Comparison of ENCODE assay signal across 22 mouse cellular contexts in the genomic region with DNA sequence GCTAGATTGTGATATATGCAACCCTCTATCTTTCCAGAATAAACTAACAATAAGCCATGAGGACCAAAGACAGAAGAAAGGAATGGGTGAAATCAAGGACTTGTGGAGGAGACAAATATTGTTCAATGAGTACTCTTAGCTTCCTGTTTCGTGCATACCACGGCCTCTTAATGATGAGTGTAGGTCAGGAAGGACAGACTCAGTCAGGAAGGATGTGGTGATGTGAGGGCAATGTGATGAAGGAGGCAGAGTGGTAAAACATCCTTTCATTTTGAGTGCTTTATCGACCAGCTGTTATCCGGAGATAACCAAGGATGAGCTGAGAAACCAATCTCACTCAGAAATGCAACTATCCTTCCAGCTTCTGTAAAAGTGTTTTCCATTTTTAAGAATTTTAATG. TPM values are rescaled to one million over a fixed set of nuclear protein-coding genes. Genes with fewer than 3 reads are reported as not detected.
"Had no signal": no experiment of that assay in that cellular context is flagged by ENCODE, and none has a peak within 500 bp of the region (broad histone marks: within the 10 kb centered on the region; RNA-seq: fewer than 3 reads in every experiment).

No protein-coding gene starts in this region.

- DNase-seq: kidney, adult 2 months; kidney, postnatal 25 days; layer of hippocampus, postnatal 36 days; liver; lung, adult 18-20 months; lung, postnatal 10 days; lung, postnatal 36 days; retina, postnatal 1 day; right cerebral cortex, postnatal 25 days; spleen, adult 18-20 months; thymus, postnatal 25 days had no signal

- H3K4me3 ChIP-seq: limb, embryonic 10.5 days; limb, embryonic 13.5 days; liver, embryonic 12.5 days; liver, embryonic 15.5 days; lung, embryonic 15.5 days; midbrain, embryonic 12.5 days; midbrain, embryonic 15.5 days; neural tube, embryonic 13.5 days; stomach, embryonic 15.5 days had no signal

- H3K9me3 ChIP-seq: limb, embryonic 10.5 days; limb, embryonic 13.5 days; liver, embryonic 12.5 days; liver, embryonic 15.5 days; lung, embryonic 15.5 days; midbrain, embryonic 12.5 days; midbrain, embryonic 15.5 days; neural tube, embryonic 13.5 days; stomach, embryonic 15.5 days had no signal

- H3K4me1 ChIP-seq: limb, embryonic 10.5 days; limb, embryonic 13.5 days; liver, embryonic 12.5 days; liver, embryonic 15.5 days; lung, embryonic 15.5 days; midbrain, embryonic 12.5 days; midbrain, embryonic 15.5 days; neural tube, embryonic 13.5 days; stomach, embryonic 15.5 days had no signal

- ATAC-seq: liver, embryonic 12.5 days; midbrain, embryonic 15.5 days had no signal

- H3K36me3 ChIP-seq: limb, embryonic 10.5 days; limb, embryonic 13.5 days; liver, embryonic 12.5 days; liver, embryonic 15.5 days; lung, embryonic 15.5 days; midbrain, embryonic 12.5 days; midbrain, embryonic 15.5 days; neural tube, embryonic 13.5 days; stomach, embryonic 15.5 days had no signal

- H3K27me3 ChIP-seq: limb, embryonic 13.5 days; liver, embryonic 12.5 days; liver, embryonic 15.5 days; lung, embryonic 15.5 days; midbrain, embryonic 12.5 days; neural tube, embryonic 13.5 days; stomach, embryonic 15.5 days had no signal

- H3K27ac ChIP-seq: kidney, postnatal 0 days; limb, embryonic 10.5 days; limb, embryonic 13.5 days; liver, embryonic 12.5 days; liver, embryonic 15.5 days; lung, embryonic 15.5 days; midbrain, embryonic 12.5 days; midbrain, embryonic 15.5 days; neural tube, embryonic 13.5 days; stomach, embryonic 15.5 days had no signal

RNA-seq across cellular contexts. Expression of gene Lhfpl1, which starts 13.6 kb away (rescaled TPM):
- polyA plus RNA-seq: large intestine, adult 2 months; liver, embryonic 12.5 days had no signal
